Mouse (Mus musculus) thymus, adult 18-20 months (tissue): ENCODE data around the gene Olfr690.
"Not testable (repeated sequence)": the region's sequence is repeated elsewhere in the genome, so short reads cannot be mapped to it uniquely, and the experiment has no call there.

Source experiments
- DNase-seq, 2 experiments: peaks; one replicate each; pipeline ENCODE4 v3.0.0; 2022; ENCODE audit warnings: mixed read lengths in 2 of 2

Gene Olfr690

GRCm38 (mm10) chr7:105334004-105334403 lies at the start of gene Olfr690:
Gene Olfr690, minus strand, starts transcription at chr7:105334104.
- no peak for DNase-seq

GRCm38 (mm10) chr7:105380329-105380728 lies 46.4 kb upstream of the Olfr690 start:
- DNase-seq, result no peak

GRCm38 (mm10) chr7:105374866-105375265 lies 41.0 kb upstream of the Olfr690 start, which contains the start of gene Gm5901:
Gene Gm5901, plus strand, starts transcription at chr7:105375038.
- DNase-seq, result no peak

GRCm38 (mm10) chr7:105373976-105374375 lies 40.1 kb upstream of the Olfr690 start:
- DNase-seq, result no peak

GRCm38 (mm10) chr7:105373509-105373908 lies 39.6 kb upstream of the Olfr690 start:
- DNase-seq, result no peak

- DNase-seq, result no peak
These were observed 39.0 kb upstream of the Olfr690 start for GRCm38 (mm10) chr7:105372912-105373311.

- no peak for DNase-seq
These were observed 34.6 kb upstream of the Olfr690 start for GRCm38 (mm10) chr7:105368521-105368920.

- DNase-seq, result no peak
These were observed 34.0 kb upstream of the Olfr690 start, which contains the start of gene Olfr692 for GRCm38 (mm10) chr7:105367930-105368329. Gene Olfr692, plus strand, starts transcription at chr7:105368230.

- DNase-seq, result no peak
These were observed 33.4 kb upstream of the Olfr690 start for GRCm38 (mm10) chr7:105367268-105367667.

GRCm38 (mm10) chr7:105361713-105362112 lies 27.8 kb upstream of the Olfr690 start:
- no peak for DNase-seq

- not testable (repeated sequence) for DNase-seq
These were observed 22.6 kb upstream of the Olfr690 start for GRCm38 (mm10) chr7:105356487-105356886.

- not testable (repeated sequence) for DNase-seq
These were observed 22.2 kb upstream of the Olfr690 start for GRCm38 (mm10) chr7:105356064-105356463.

GRCm38 (mm10) chr7:105342752-105343151 lies 8.8 kb upstream of the Olfr690 start:
- DNase-seq, result no peak

- no peak for DNase-seq
These were observed 8.3 kb upstream of the Olfr690 start, which contains the start of gene Olfr691 for GRCm38 (mm10) chr7:105342170-105342569. Gene Olfr691, minus strand, starts transcription at chr7:105342270.

GRCm38 (mm10) chr7:105325302-105325701 lies 8.6 kb downstream of the Olfr690 start:
- no peak for DNase-seq

- no peak for DNase-seq
These were observed 23.0 kb downstream of the Olfr690 start, which contains the start of gene Olfr689 for GRCm38 (mm10) chr7:105310865-105311264. Gene Olfr689, plus strand, starts transcription at chr7:105311165.

GRCm38 (mm10) chr7:105290051-105290450 lies 43.9 kb downstream of the Olfr690 start:
- no peak for DNase-seq

- no peak for DNase-seq
These were observed 46.1 kb downstream of the Olfr690 start, which contains the start of gene Olfr688 for GRCm38 (mm10) chr7:105287795-105288194. Gene Olfr688, plus strand, starts transcription at chr7:105288095.
